Mouse (Mus musculus): ENCODE data around the gene C87436.

- no peak for TF ChIP-seq NANOG (IDR thresholded peaks at IDR 0.05; ENCODE audit: borderline replicate concordance, low read length)
- TF ChIP-seq CTCF (conservative IDR thresholded peaks at IDR 0.05; ENCODE audit: low read length) = no peak
- no peak for TF ChIP-seq POU5F1 (IDR thresholded peaks at IDR 0.05; ENCODE audit: borderline replicate concordance, low read length)
These were observed 75.1 kb downstream of the C87436 start for GRCm38 (mm10) chr6:86513296-86513695.
